Mouse (Mus musculus): ENCODE results near the gene Aqp2. TPM values are rescaled to one million over a fixed set of nuclear protein-coding genes. Genes with fewer than 3 reads are reported as not detected.

The Aqp2 gene
- total and polyA plus RNA-seq, 2 experiments from 2014 or later: not detected

GRCm38 (mm10) chr15:99596841-99597240, 18.0 kb downstream of the Aqp2 start:
- 56% methylated on average over 7 of the region's 7 CpGs for WGBS
- H3K9me3 ChIP-seq (replicated peaks; ENCODE audit: control insufficient read depth, low read length): no peaks in the 10 kb centered on the region
- H3K36me3 ChIP-seq (replicated peaks; ENCODE audit: control insufficient read depth, insufficient read depth, low read length): no peaks in the 10 kb centered on the region
- ATAC-seq (ENCODE audit: insufficient read depth, low read depth) (no peak), DNase-seq (ENCODE audit: low spot score) (no peak)
- no peak overlapping the region for H3K9ac ChIP-seq (replicated peaks; ENCODE audit: low read depth, low read length)
- H3K4me3 ChIP-seq (ENCODE audit: low read depth, low read length): no peak overlapping the region
- H3K4me2 ChIP-seq (ENCODE audit: low read depth, low read length): no peak overlapping the region
- peaks cover 77% of the 10 kb centered on the region for H3K27me3 ChIP-seq (ENCODE audit: control insufficient read depth, insufficient read depth, low read length)
- TF ChIP-seq EP300 (IDR thresholded peaks at IDR 0.05; ENCODE audit: low read depth) (no peak), CTCF (IDR thresholded peaks at IDR 0.05; ENCODE audit: low read depth) (no peak)
- H3K27ac ChIP-seq (ENCODE audit: low read depth): no peak overlapping the region
- H3K4me1 ChIP-seq (ENCODE audit: control insufficient read depth, insufficient read depth): no peaks in the 10 kb centered on the region

- 59% methylated on average over 8 of the region's 8 CpGs for WGBS
Observed at GRCm38 (mm10) chr15:99597596-99597995, 18.7 kb downstream of the Aqp2 start.

GRCm38 (mm10) chr15:99599245-99600070, 20.6 kb downstream of the Aqp2 start:
- H3K27ac ChIP-seq (ENCODE audit: low read depth): no peak overlapping the region
- DNase-seq (ENCODE audit: low spot score): no peak
- H3K27me3 ChIP-seq (ENCODE audit: control insufficient read depth, insufficient read depth, low read length): peaks cover 57% of the 10 kb centered on the region
- H3K36me3 ChIP-seq (replicated peaks; ENCODE audit: control insufficient read depth, insufficient read depth, low read length): no peaks in the 10 kb centered on the region
- no peak overlapping the region for H3K4me2 ChIP-seq (ENCODE audit: low read depth, low read length)
- TF ChIP-seq CTCF (IDR thresholded peaks at IDR 0.05; ENCODE audit: low read depth) (no peak), EP300 (IDR thresholded peaks at IDR 0.05; ENCODE audit: low read depth) (no peak)
- ATAC-seq (ENCODE audit: insufficient read depth, low read depth): no peak
- no peak overlapping the region for H3K4me3 ChIP-seq (ENCODE audit: low read depth, low read length)
- H3K9ac ChIP-seq (replicated peaks; ENCODE audit: low read depth, low read length): no peak overlapping the region
- no peaks in the 10 kb centered on the region for H3K9me3 ChIP-seq (replicated peaks; ENCODE audit: control insufficient read depth, low read length)
- H3K4me1 ChIP-seq (ENCODE audit: control insufficient read depth, insufficient read depth): no peaks in the 10 kb centered on the region
- WGBS: 45% methylated on average over 17 of the region's 17 CpGs

More at GRCm38 (mm10) chr15:99597596-99597995, 18.7 kb downstream of the Aqp2 start:
- no peak for DNase-seq (ENCODE audit: low spot score)
- Histone ChIP-seq H3K27me3 (ENCODE audit: control insufficient read depth, insufficient read depth, low read length) (peaks cover 74% of the 10 kb centered on the region), H3K9me3 (replicated peaks; ENCODE audit: control insufficient read depth, low read length) (no peaks in the 10 kb centered on the region), H3K4me2 (ENCODE audit: low read depth, low read length) (no peak overlapping the region), H3K36me3 (replicated peaks; ENCODE audit: control insufficient read depth, insufficient read depth, low read length) (no peaks in the 10 kb centered on the region), H3K27ac (ENCODE audit: low read depth) (no peak overlapping the region), H3K9ac (replicated peaks; ENCODE audit: low read depth, low read length) (no peak overlapping the region), H3K4me1 (ENCODE audit: control insufficient read depth, insufficient read depth) (no peaks in the 10 kb centered on the region), H3K4me3 (ENCODE audit: low read depth, low read length) (no peak overlapping the region)
- no peak for ATAC-seq (ENCODE audit: insufficient read depth, low read depth)
- no peak for TF ChIP-seq CTCF (IDR thresholded peaks at IDR 0.05; ENCODE audit: low read depth)

GRCm38 (mm10) chr15:99600986-99601822, 22.3 kb downstream of the Aqp2 start, which contains the start of gene Aqp6:
TSS of gene Aqp6 (plus strand) at chr15:99601400.
- 63% methylated on average over 22 of the region's 22 CpGs for WGBS
- Histone ChIP-seq H3K4me2 (ENCODE audit: low read depth, low read length) (no peak within 1 kb of the TSS), H3K27me3 (ENCODE audit: control insufficient read depth, insufficient read depth, low read length) (peaks cover 41% of the 10 kb centered on the region), H3K9me3 (replicated peaks; ENCODE audit: control insufficient read depth, low read length) (no peaks in the 10 kb centered on the region), H3K4me1 (ENCODE audit: control insufficient read depth, insufficient read depth) (no peaks in the 10 kb centered on the region), H3K4me3 (ENCODE audit: low read depth, low read length) (no peak within 1 kb of the TSS), H3K36me3 (replicated peaks; ENCODE audit: control insufficient read depth, insufficient read depth, low read length) (no peaks in the 10 kb centered on the region), H3K27ac (ENCODE audit: low read depth) (no peak within 1 kb of the TSS), H3K9ac (replicated peaks; ENCODE audit: low read depth, low read length) (no peak within 1 kb of the TSS)
- TF ChIP-seq EP300 (IDR thresholded peaks at IDR 0.05; ENCODE audit: low read depth) (no peak), CTCF (IDR thresholded peaks at IDR 0.05; ENCODE audit: low read depth) (no peak)
- ATAC-seq (ENCODE audit: insufficient read depth, low read depth) (no peak), DNase-seq (ENCODE audit: low spot score) (no peak)

- Histone ChIP-seq H3K27ac (ENCODE audit: low read depth) (no peak overlapping the region), H3K36me3 (replicated peaks; ENCODE audit: control insufficient read depth, insufficient read depth, low read length) (no peaks in the 10 kb centered on the region), H3K4me3 (ENCODE audit: low read depth, low read length) (no peak overlapping the region), H3K4me1 (ENCODE audit: control insufficient read depth, insufficient read depth) (no peaks in the 10 kb centered on the region), H3K27me3 (ENCODE audit: control insufficient read depth, insufficient read depth, low read length) (peaks cover 38% of the 10 kb centered on the region), H3K4me2 (ENCODE audit: low read depth, low read length) (no peak overlapping the region), H3K9ac (replicated peaks; ENCODE audit: low read depth, low read length) (no peak overlapping the region), H3K9me3 (replicated peaks; ENCODE audit: control insufficient read depth, low read length) (no peaks in the 10 kb centered on the region)
- 20% methylated on average over 4 of the region's 5 CpGs for WGBS
- TF ChIP-seq CTCF (IDR thresholded peaks at IDR 0.05; ENCODE audit: low read depth) (no peak), EP300 (IDR thresholded peaks at IDR 0.05; ENCODE audit: low read depth) (no peak)
- ATAC-seq (ENCODE audit: insufficient read depth, low read depth): no peak
- no peak for DNase-seq (ENCODE audit: low spot score)
Observed at GRCm38 (mm10) chr15:99601823-99602120, 22.9 kb downstream of the Aqp2 start.
